Mouse (Mus musculus): ENCODE data around the gene Adh5. TPM values are rescaled to one million over a fixed set of nuclear protein-coding genes. Genes with fewer than 3 reads are reported as not detected.

Gene Adh5
- polyA plus RNA-seq, 1 experiment from 2014 or later, result 275 TPM

DNA sequence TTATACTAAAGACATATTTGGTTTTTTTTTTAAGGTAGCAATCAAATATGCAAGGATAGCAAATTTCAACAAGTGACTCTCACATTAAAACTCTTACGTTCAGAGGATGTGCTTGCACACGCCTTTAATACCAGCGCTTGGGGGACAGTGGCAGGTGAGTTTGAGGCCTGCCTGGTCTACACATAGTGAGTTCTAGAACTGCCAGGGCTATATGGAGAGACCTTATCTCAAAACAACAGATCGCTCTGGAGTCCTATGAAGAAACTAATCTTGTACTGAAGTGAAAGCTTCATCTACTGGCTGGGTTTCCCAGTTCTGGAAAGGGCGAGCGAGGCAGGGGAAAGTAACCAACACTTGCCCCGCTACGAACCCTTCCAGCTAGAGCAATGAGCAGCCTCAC is 36.6 kb downstream of the Adh5 start:
- Histone ChIP-seq H3K4me2 (no peak overlapping the region), H3K27me3 (ENCODE audit: insufficient read depth, low read length) (no peaks in the 10 kb centered on the region), H3K9ac (no peak overlapping the region), H3K27ac (ENCODE audit: low read depth) (no peak overlapping the region), H3K36me3 (ENCODE audit: insufficient read depth) (peaks cover 54% of the 10 kb centered on the region), H3K4me3 (ENCODE audit: low read depth, low read length) (no peak overlapping the region), H3K4me1 (ENCODE audit: insufficient read depth) (no peaks in the 10 kb centered on the region), H3K9me3 (ENCODE audit: low read depth, low read length) (no peaks in the 10 kb centered on the region)
- WGBS, result 93% methylated on average over 8 of the region's 8 CpGs
- ATAC-seq (ENCODE audit: insufficient read depth) (no peak), DNase-seq (no peak)
- TF ChIP-seq CTCF (IDR thresholded peaks at IDR 0.05; ENCODE audit: low read depth), result no peak

DNA sequence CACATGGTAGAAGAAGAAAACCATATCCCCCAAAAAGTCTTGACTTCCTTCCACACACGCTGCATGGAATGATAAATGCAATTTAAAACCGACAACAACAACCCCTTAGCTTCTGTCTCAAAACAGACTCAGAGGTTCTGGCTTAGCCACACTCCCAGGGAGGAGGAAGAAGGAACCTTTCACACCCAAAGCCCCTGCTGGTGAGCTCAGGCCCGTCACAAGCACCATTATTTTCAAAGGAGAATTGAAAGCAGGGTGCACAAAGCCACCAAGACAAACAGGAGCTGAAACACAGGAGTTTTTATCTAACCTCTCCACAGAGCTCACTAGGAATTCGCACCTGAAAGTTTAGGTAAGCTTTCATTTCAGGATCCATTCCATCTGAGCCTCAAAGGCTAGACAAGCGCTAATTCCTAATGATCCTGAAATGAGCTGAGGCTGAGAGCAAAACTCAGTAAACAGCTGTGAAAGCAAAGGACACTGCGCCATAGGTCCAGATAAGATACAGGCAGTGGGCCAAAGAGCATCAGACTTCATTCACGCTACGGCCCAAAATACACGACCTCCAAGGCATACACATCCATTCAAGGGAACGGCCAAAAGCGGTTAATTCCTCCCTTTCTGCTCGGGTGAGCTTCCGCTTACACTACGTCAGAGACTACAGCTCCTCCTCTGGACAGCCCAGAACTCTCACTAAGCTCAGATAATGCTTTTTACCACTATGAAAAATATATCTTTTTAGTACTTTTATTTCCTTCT is 38.8 kb downstream of the Adh5 start:
- TF ChIP-seq CTCF (IDR thresholded peaks at IDR 0.05; ENCODE audit: low read depth), result peak; percentile 12; the same call in 1 of the 2 replicates
- Histone ChIP-seq H3K4me1 (ENCODE audit: insufficient read depth) (no peaks in the 10 kb centered on the region), H3K36me3 (ENCODE audit: insufficient read depth) (peaks cover 55% of the 10 kb centered on the region), H3K9ac (no peak overlapping the region), H3K9me3 (ENCODE audit: low read depth, low read length) (no peaks in the 10 kb centered on the region; the same call in 1 of the 2 replicates), H3K4me3 (ENCODE audit: low read depth, low read length) (no peak overlapping the region), H3K27ac (ENCODE audit: low read depth) (peak overlapping the region; percentile 27; the same call in 1 of the 2 replicates), H3K4me2 (no peak overlapping the region), H3K27me3 (ENCODE audit: insufficient read depth, low read length) (no peaks in the 10 kb centered on the region)
- DNase-seq (peak; percentile 75), ATAC-seq (ENCODE audit: insufficient read depth) (peak; percentile 65; the same call in 1 of the 2 replicates)
- 57% methylated on average over 14 of the region's 14 CpGs for WGBS

DNA sequence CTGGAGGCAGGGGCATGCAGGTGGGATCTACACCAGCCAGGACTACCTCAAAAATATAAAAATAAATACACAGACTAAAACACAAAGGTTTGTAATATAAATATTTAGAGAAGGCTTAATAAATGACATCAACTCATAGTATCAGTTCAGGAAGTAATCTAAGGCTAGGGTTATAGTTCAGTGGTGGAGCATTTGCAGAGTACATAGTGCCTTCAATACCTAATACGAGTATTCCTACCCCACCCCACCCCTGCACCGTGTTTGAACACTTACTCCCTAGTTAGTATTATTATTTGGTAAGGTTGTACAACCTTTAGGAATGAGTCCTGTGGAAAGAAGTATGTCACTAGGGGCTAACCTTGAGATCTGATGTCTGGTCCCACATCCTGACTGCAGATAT is 40.3 kb downstream of the Adh5 start:
- ATAC-seq (ENCODE audit: insufficient read depth) (no peak), DNase-seq (no peak)
- Histone ChIP-seq H3K9me3 (ENCODE audit: low read depth, low read length) (no peaks in the 10 kb centered on the region; the same call in 1 of the 2 replicates), H3K36me3 (ENCODE audit: insufficient read depth) (peaks cover 54% of the 10 kb centered on the region), H3K4me2 (no peak overlapping the region), H3K27ac (ENCODE audit: low read depth) (no peak overlapping the region), H3K9ac (no peak overlapping the region), H3K4me1 (ENCODE audit: insufficient read depth) (no peaks in the 10 kb centered on the region), H3K27me3 (ENCODE audit: insufficient read depth, low read length) (no peaks in the 10 kb centered on the region), H3K4me3 (ENCODE audit: low read depth, low read length) (no peak overlapping the region)
- WGBS, result 69% methylated on average over 2 of the region's 2 CpGs
- TF ChIP-seq CTCF (IDR thresholded peaks at IDR 0.05; ENCODE audit: low read depth), result no peak

DNA sequence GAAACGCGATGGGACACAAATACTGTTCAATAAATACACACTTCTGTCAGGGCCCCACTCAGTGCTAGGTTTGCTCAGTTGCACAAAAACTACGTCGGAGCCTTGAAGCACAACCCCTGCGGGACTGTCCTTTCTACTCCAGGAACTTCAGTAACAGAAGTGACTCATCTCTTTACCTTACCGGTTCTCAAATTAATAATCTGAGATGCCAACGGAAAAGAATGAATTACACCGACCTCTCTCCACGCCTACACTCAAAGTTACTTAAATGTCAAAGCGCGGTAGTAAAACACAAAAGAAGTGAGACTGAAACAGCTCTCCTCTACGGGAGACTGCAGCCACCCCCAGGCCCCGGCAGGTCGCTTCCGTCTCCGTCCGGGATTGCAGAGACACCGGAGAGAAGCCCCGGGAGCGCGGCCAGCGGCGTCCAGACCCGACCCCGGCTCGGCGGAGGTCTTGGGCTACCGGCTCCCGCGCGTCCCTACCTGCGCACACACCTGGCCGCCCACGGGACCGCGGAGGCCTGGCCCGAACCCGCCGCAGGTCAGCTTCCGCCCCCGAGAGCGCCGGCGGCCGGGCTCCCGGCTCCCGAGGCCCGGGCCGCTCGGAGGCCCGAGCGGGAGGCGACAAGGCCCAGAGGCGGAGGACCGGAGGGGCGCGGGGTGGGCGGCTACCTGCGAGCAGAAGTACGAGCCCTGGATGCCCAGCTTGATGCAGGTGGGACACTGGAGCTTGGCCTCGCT is 45.9 kb downstream of the Adh5 start:
- peak overlapping the region; percentile 54; the same call in 1 of the 2 replicates for H3K27ac ChIP-seq (ENCODE audit: low read depth)
- peak overlapping the region; percentile 82 for H3K9ac ChIP-seq
- peak; percentile 55 for ATAC-seq (ENCODE audit: insufficient read depth)
- peak overlapping the region; percentile 84 for H3K4me2 ChIP-seq
- H3K4me1 ChIP-seq (ENCODE audit: insufficient read depth), result no peaks in the 10 kb centered on the region
- peak overlapping the region; percentile 87 for H3K4me3 ChIP-seq (ENCODE audit: low read depth, low read length)
- H3K27me3 ChIP-seq (ENCODE audit: insufficient read depth, low read length), result no peaks in the 10 kb centered on the region
- no peaks in the 10 kb centered on the region; the same call in 1 of the 2 replicates for H3K9me3 ChIP-seq (ENCODE audit: low read depth, low read length)
- H3K36me3 ChIP-seq (ENCODE audit: insufficient read depth), result peaks cover 20% of the 10 kb centered on the region
- no peak for TF ChIP-seq CTCF (IDR thresholded peaks at IDR 0.05; ENCODE audit: low read depth)
- peak; percentile 37 for DNase-seq
- whole genome bisulfite sequencing, result under 1% methylated on average over 61 of the region's 61 CpGs

DNA sequence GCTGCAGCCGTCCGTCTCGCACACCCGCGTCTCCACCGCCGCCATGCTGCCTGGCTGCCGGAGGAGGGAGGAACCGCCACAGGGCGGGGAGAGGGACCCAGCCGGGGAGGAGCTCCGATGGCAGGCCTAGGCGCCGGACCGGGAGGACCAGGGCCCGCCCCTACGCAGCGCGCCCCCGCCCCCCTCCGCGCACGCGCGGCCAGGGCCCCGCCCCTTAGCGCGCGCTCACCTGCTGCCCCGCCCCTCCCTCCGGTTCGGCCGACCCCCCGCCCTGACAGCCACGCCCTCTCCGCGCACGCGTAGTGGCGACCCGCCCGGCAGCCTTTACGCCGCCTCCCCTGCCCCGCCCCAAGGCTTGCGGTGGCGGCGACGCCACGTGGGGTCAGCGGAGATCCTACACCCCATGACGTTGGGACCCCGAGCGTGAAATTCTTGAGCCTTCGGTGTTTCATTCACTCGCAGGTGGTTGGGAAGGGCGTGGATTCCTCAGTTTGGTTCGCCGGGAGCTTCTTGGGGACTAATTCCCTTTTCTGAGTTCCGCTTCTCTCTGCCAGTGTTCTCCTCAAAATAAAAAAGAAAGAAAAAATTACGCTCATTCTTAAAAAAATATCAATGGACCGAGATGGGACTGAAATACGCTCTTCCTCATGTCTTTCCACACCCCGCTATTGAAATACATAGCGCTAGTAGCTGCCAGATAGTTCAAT is 46.6 kb downstream of the Adh5 start, which contains the start of gene Metap1:
Gene Metap1 (minus strand): TSS at position 189 of the 707 bp plus-strand sequence.
- no peaks in the 10 kb centered on the region for H3K27me3 ChIP-seq (ENCODE audit: insufficient read depth, low read length)
- WGBS, result under 1% methylated on average over 37 of the region's 65 CpGs
- ATAC-seq (ENCODE audit: insufficient read depth) (peak; percentile 99), DNase-seq (peak; percentile 96)
- H3K9me3 ChIP-seq (ENCODE audit: low read depth, low read length), result no peaks in the 10 kb centered on the region; the same call in 1 of the 2 replicates
- peak within 1 kb of the TSS; percentile 84 for H3K4me2 ChIP-seq
- TF ChIP-seq CTCF (IDR thresholded peaks at IDR 0.05; ENCODE audit: low read depth), result no peak
- peak within 1 kb of the TSS; percentile 87 for H3K4me3 ChIP-seq (ENCODE audit: low read depth, low read length)
- H3K36me3 ChIP-seq (ENCODE audit: insufficient read depth), result peaks cover 16% of the 10 kb centered on the region
- H3K4me1 ChIP-seq (ENCODE audit: insufficient read depth), result no peaks in the 10 kb centered on the region
- H3K9ac ChIP-seq, result peak within 1 kb of the TSS; percentile 82
- H3K27ac ChIP-seq (ENCODE audit: low read depth), result peak within 1 kb of the TSS; percentile 54; the same call in 1 of the 2 replicates

DNA sequence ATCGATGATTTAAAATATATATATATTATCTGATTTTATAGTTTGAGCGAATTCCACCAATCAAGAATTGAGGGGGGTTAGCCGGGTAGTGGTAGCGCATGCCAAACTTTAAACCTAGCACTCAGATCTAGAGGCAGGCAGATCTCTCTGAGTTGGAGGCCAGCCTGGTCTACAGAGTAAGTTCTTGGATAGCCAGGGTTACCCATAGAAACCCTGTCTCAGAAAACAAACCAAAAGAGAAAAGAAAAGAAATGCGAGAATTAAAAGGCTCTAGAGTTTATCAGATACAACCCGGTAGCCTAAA is 47.1 kb downstream of the Adh5 start:
- DNase-seq, result peak; percentile 17
- Histone ChIP-seq H3K36me3 (ENCODE audit: insufficient read depth) (peaks cover 11% of the 10 kb centered on the region; the same call in 1 of the 2 replicates), H3K4me3 (ENCODE audit: low read depth, low read length) (peak overlapping the region; percentile 87), H3K9me3 (ENCODE audit: low read depth, low read length) (no peaks in the 10 kb centered on the region; the same call in 1 of the 2 replicates), H3K4me1 (ENCODE audit: insufficient read depth) (no peaks in the 10 kb centered on the region), H3K4me2 (peak overlapping the region; percentile 73), H3K27me3 (ENCODE audit: insufficient read depth, low read length) (no peaks in the 10 kb centered on the region), H3K27ac (ENCODE audit: low read depth) (no peak overlapping the region), H3K9ac (peak overlapping the region; percentile 60)
- peak; percentile 22; the same call in 1 of the 2 replicates for ATAC-seq (ENCODE audit: insufficient read depth)
- no peak for TF ChIP-seq CTCF (IDR thresholded peaks at IDR 0.05; ENCODE audit: low read depth)
- 21% methylated on average over 6 of the region's 6 CpGs for WGBS
